Mouse (Mus musculus) hindbrain, embryonic 16.5 days (tissue): Measurements from ENCODE around the gene Ceacam16. TPM values are rescaled to one million over a fixed set of nuclear protein-coding genes. Genes with fewer than 3 reads are reported as not detected.

Experiments used
- ATAC-seq: fragments of 200-750 bp; cut with Nextera tagmentation; 2 replicates; pipeline ENCODE4 v1.8.0; 2017; ENCODE audit warnings: moderate TSS enrichment, moderate library complexity
- H3K27ac ChIP-seq: fragments of 300-500 bp; sonication (generic); 2 replicates; pipeline ENCODE4 v1.5.1; 2014; ENCODE audit warnings: low read depth, mild to moderate bottlenecking, control low read depth, low read length, moderate library complexity
- H3K27me3 ChIP-seq: fragments of 300-500 bp; sonication (generic); replicated peaks from 2 replicates; pipeline ENCODE4 v1.6.1; 2014; ENCODE audit warnings: low read length; ENCODE audit not compliant: control insufficient read depth, insufficient read depth
- H3K36me3 ChIP-seq: fragments of 300-500 bp; sonication (generic); 2 replicates; pipeline ENCODE4 v1.6.1; 2014; ENCODE audit warnings: mild to moderate bottlenecking, low read length, moderate library complexity, mixed read lengths; ENCODE audit not compliant: control insufficient read depth, insufficient read depth
- H3K4me1 ChIP-seq: fragments of 300-500 bp; sonication (generic); 2 replicates; pipeline ENCODE4 v1.6.1; 2014; ENCODE audit warnings: low read depth, low read length; ENCODE audit not compliant: control insufficient read depth, insufficient read depth
- H3K4me2 ChIP-seq: fragments of 300-500 bp; sonication (generic); 2 replicates; pipeline ENCODE4 v1.6.1; 2014; ENCODE audit warnings: mild to moderate bottlenecking, low read length, control low read depth, moderate library complexity
- H3K4me3 ChIP-seq: fragments of 300-500 bp; sonication (generic); 2 replicates; pipeline ENCODE4 v1.5.1; 2014; ENCODE audit warnings: mild to moderate bottlenecking, low read length, control low read depth, moderate library complexity
- H3K9ac ChIP-seq: fragments of 300-500 bp; sonication (generic); 2 replicates; pipeline ENCODE4 v1.6.1; 2014; ENCODE audit warnings: low read depth, mild to moderate bottlenecking, control low read depth, low read length, moderate library complexity
- H3K9me3 ChIP-seq: fragments of 300-500 bp; sonication (generic); 2 replicates; pipeline ENCODE4 v1.6.1; 2014; ENCODE audit warnings: mild to moderate bottlenecking, low read length, moderate library complexity; ENCODE audit not compliant: control insufficient read depth
- WGBS: fragments of 180-500 bp; shearing (Covaris S2); extraction: QIAGEN DNeasy Blood & Tissue Kit; methylation state at CpG from one replicate; pipeline ENCODE4 v1.1.7; 2014; 5-methylcytosine and 5-hydroxymethylcytosine counted together
- polyA plus RNA-seq: library from polyadenylated mRNA; unstranded; fragments of >200 nt; fragmentation: Nextera tagmentation; extraction: Ambion mirVana; gene quantifications from 2 replicates; pipeline ENCODE4 v1.2.1, GENCODE M21; 2015

The Ceacam16 gene
- 1.4 and 2.0 TPM in 2 replicates for polyA plus RNA-seq

GRCm38 (mm10) chr7:19861199-19861598 is at the start of gene Ceacam16:
Ceacam16 (minus strand) TSS chr7:19861299.
- no peak within 1 kb of the TSS for H3K27ac ChIP-seq
- no peaks in the 10 kb centered on the region for H3K27me3 ChIP-seq
- no peak within 1 kb of the TSS for H3K9ac ChIP-seq
- 87% methylated on average over 9 of the region's 9 CpGs for WGBS
- ATAC-seq, result no peak
- H3K9me3 ChIP-seq, result no peaks in the 10 kb centered on the region
- H3K4me3 ChIP-seq, result no peak within 1 kb of the TSS
- no peak within 1 kb of the TSS for H3K4me2 ChIP-seq
- H3K4me1 ChIP-seq, result no peaks in the 10 kb centered on the region
- H3K36me3 ChIP-seq, result 0 out of 2 replicates have a peak, but pooled peaks cover 2% of the 10 kb centered on the region

- H3K27me3 ChIP-seq, result no peaks in the 10 kb centered on the region
- no peaks in the 10 kb centered on the region for H3K4me1 ChIP-seq
- peaks cover 8% of the 10 kb centered on the region for H3K9me3 ChIP-seq
- H3K36me3 ChIP-seq, result peaks cover 23% of the 10 kb centered on the region
- H3K9ac ChIP-seq, result no peak overlapping the region
- no peak overlapping the region for H3K4me3 ChIP-seq
- peak; percentile 83 for ATAC-seq
- no peak overlapping the region for H3K27ac ChIP-seq
- H3K4me2 ChIP-seq, result no peak overlapping the region
- 51% methylated on average over 21 of the region's 21 CpGs for WGBS
Measured at GRCm38 (mm10) chr7:19910421-19911291, 49.6 kb upstream of the Ceacam16 start.

GRCm38 (mm10) chr7:19889881-19890280 is 28.8 kb upstream of the Ceacam16 start:
- H3K4me2 ChIP-seq, result no peak overlapping the region
- no peak overlapping the region for H3K4me3 ChIP-seq
- WGBS, result 53% methylated on average over 8 of the region's 8 CpGs
- ATAC-seq, result no peak
- H3K4me1 ChIP-seq, result no peaks in the 10 kb centered on the region
- no peaks in the 10 kb centered on the region for H3K36me3 ChIP-seq
- H3K27ac ChIP-seq, result no peak overlapping the region
- no peaks in the 10 kb centered on the region for H3K9me3 ChIP-seq
- no peaks in the 10 kb centered on the region for H3K27me3 ChIP-seq
- no peak overlapping the region for H3K9ac ChIP-seq

GRCm38 (mm10) chr7:19887849-19888248 is 26.8 kb upstream of the Ceacam16 start, which contains the start of gene Ceacam19:
Ceacam19 (minus strand) TSS chr7:19887965.
- Histone ChIP-seq H3K27me3 (no peaks in the 10 kb centered on the region), H3K27ac (no peak within 1 kb of the TSS), H3K4me1 (no peaks in the 10 kb centered on the region), H3K9ac (no peak within 1 kb of the TSS), H3K4me3 (no peak within 1 kb of the TSS), H3K36me3 (no peaks in the 10 kb centered on the region), H3K9me3 (no peaks in the 10 kb centered on the region), H3K4me2 (no peak within 1 kb of the TSS)
- WGBS, result 74% methylated on average over 7 of the region's 7 CpGs
- ATAC-seq, result no peak

- no peaks in the 10 kb centered on the region for H3K36me3 ChIP-seq
- no peak overlapping the region for H3K4me2 ChIP-seq
- ATAC-seq, result no peak
- H3K9me3 ChIP-seq, result no peaks in the 10 kb centered on the region
- H3K9ac ChIP-seq, result no peak overlapping the region
- no peak overlapping the region for H3K27ac ChIP-seq
- H3K4me1 ChIP-seq, result no peaks in the 10 kb centered on the region
- H3K4me3 ChIP-seq, result no peak overlapping the region
- 85% methylated on average over 8 of the region's 8 CpGs for WGBS
- no peaks in the 10 kb centered on the region for H3K27me3 ChIP-seq
Measured at GRCm38 (mm10) chr7:19880754-19881153, 19.7 kb upstream of the Ceacam16 start.

- ATAC-seq, result peak; percentile 21
- Histone ChIP-seq H3K4me3 (no peak overlapping the region), H3K4me2 (no peak overlapping the region), H3K27ac (no peak overlapping the region), H3K9ac (no peak overlapping the region), H3K27me3 (no peaks in the 10 kb centered on the region), H3K4me1 (no peaks in the 10 kb centered on the region), H3K9me3 (no peaks in the 10 kb centered on the region), H3K36me3 (no peaks in the 10 kb centered on the region)
- WGBS, result 65% methylated on average over 14 of the region's 14 CpGs
Measured at GRCm38 (mm10) chr7:19876781-19877425, 15.8 kb upstream of the Ceacam16 start.

- Histone ChIP-seq H3K36me3 (no peaks in the 10 kb centered on the region), H3K4me3 (no peak overlapping the region), H3K27me3 (no peaks in the 10 kb centered on the region), H3K9ac (no peak overlapping the region), H3K4me2 (no peak overlapping the region), H3K27ac (no peak overlapping the region), H3K9me3 (no peaks in the 10 kb centered on the region), H3K4me1 (no peaks in the 10 kb centered on the region)
- 50% methylated on average over 13 of the region's 13 CpGs for WGBS
- peak; percentile 67 for ATAC-seq
Measured at GRCm38 (mm10) chr7:19875948-19876682, 15.0 kb upstream of the Ceacam16 start.

- no peaks in the 10 kb centered on the region for H3K9me3 ChIP-seq
- H3K4me1 ChIP-seq, result no peaks in the 10 kb centered on the region
- ATAC-seq, result no peak
- WGBS, result 46% methylated on average over 5 of the region's 5 CpGs
- no peaks in the 10 kb centered on the region for H3K27me3 ChIP-seq
- H3K4me3 ChIP-seq, result no peak overlapping the region
- H3K4me2 ChIP-seq, result no peak overlapping the region
- no peak overlapping the region for H3K27ac ChIP-seq
- no peaks in the 10 kb centered on the region for H3K36me3 ChIP-seq
- no peak overlapping the region for H3K9ac ChIP-seq
Measured at GRCm38 (mm10) chr7:19871943-19872601, 11.0 kb upstream of the Ceacam16 start.
